Mouse (Mus musculus) intestine, embryonic 16.5 days (tissue): ENCODE data around the gene Enpp4. TPM values are rescaled to one million over a fixed set of nuclear protein-coding genes. Genes with fewer than 3 reads are reported as not detected.

Experiments used
- ATAC-seq: fragments of 200-750 bp; cut with Nextera tagmentation; 2 replicates; pipeline ENCODE4 v1.8.0; 2017; ENCODE audit warnings: moderate TSS enrichment, moderate library complexity
- H3K27ac ChIP-seq: fragments of 300-500 bp; sonication (generic); 2 replicates; pipeline ENCODE4 v1.5.1; 2014; ENCODE audit warnings: mild to moderate bottlenecking, low read length
- H3K27me3 ChIP-seq: fragments of 300-500 bp; sonication (generic); replicated peaks from 2 replicates; pipeline ENCODE4 v1.6.1; 2014; ENCODE audit warnings: low read length, control low read depth, mixed read lengths; ENCODE audit not compliant: control insufficient read depth, insufficient read depth
- H3K36me3 ChIP-seq: fragments of 300-500 bp; sonication (generic); 2 replicates; pipeline ENCODE4 v1.6.1; 2014; ENCODE audit warnings: low read length, control low read depth; ENCODE audit not compliant: control insufficient read depth, insufficient read depth
- H3K4me1 ChIP-seq: fragments of 300-500 bp; sonication (generic); 2 replicates; pipeline ENCODE4 v1.6.1; 2014; ENCODE audit warnings: low read length, control low read depth, mixed read lengths; ENCODE audit not compliant: control insufficient read depth, insufficient read depth
- H3K4me2 ChIP-seq: fragments of 300-500 bp; sonication (generic); 2 replicates; pipeline ENCODE4 v1.6.1; 2014; ENCODE audit warnings: low read depth, low read length, control low read depth
- H3K4me3 ChIP-seq: fragments of 300-500 bp; sonication (generic); 2 replicates; pipeline ENCODE4 v1.5.1; 2014; ENCODE audit warnings: mild to moderate bottlenecking, low read length
- H3K9ac ChIP-seq: fragments of 300-500 bp; sonication (generic); 2 replicates; pipeline ENCODE4 v1.6.1; 2014; ENCODE audit warnings: low read depth, low read length
- H3K9me3 ChIP-seq: fragments of 300-500 bp; sonication (generic); 2 replicates; pipeline ENCODE4 v1.6.1; 2016; ENCODE audit warnings: low read length, control low read depth; ENCODE audit not compliant: control insufficient read depth
- WGBS: fragments of 180-500 bp; shearing (Covaris S2); extraction: QIAGEN DNeasy Blood & Tissue Kit; methylation state at CpG from one replicate; pipeline ENCODE4 v1.1.7; 2014; 5-methylcytosine and 5-hydroxymethylcytosine counted together
- polyA plus RNA-seq: library from polyadenylated mRNA; unstranded; fragments of >200 nt; fragmentation: Nextera tagmentation; extraction: Ambion mirVana; gene quantifications from 2 replicates; pipeline ENCODE4 v1.2.1, GENCODE M21; 2015

Gene Enpp4
- polyA plus RNA-seq, 1 experiment from 2014 or later = 4.9 TPM

- no peak for ATAC-seq
- no peak overlapping the region for H3K4me2 ChIP-seq
- H3K4me3 ChIP-seq = no peak overlapping the region
- no peak overlapping the region for H3K27ac ChIP-seq
- H3K27me3 ChIP-seq = no peaks in the 10 kb centered on the region
- H3K4me1 ChIP-seq = no peaks in the 10 kb centered on the region
- no peak overlapping the region for H3K9ac ChIP-seq
- no peaks in the 10 kb centered on the region for H3K36me3 ChIP-seq
- H3K9me3 ChIP-seq = no peaks in the 10 kb centered on the region
- whole genome bisulfite sequencing = 74% methylated on average over 1 of the region's 1 CpGs
These were observed 48.5 kb downstream of the Enpp4 start for GRCm38 (mm10) chr17:44057123-44057522.

GRCm38 (mm10) chr17:44053427-44053826, 52.2 kb downstream of the Enpp4 start:
- no peaks in the 10 kb centered on the region for H3K27me3 ChIP-seq
- no peak overlapping the region for H3K4me3 ChIP-seq
- no peaks in the 10 kb centered on the region for H3K9me3 ChIP-seq
- ATAC-seq = no peak
- H3K36me3 ChIP-seq = no peaks in the 10 kb centered on the region
- no peak overlapping the region for H3K4me2 ChIP-seq
- H3K27ac ChIP-seq = no peak overlapping the region
- no peaks in the 10 kb centered on the region for H3K4me1 ChIP-seq
- 73% methylated on average over 4 of the region's 4 CpGs for WGBS
- no peak overlapping the region for H3K9ac ChIP-seq

Other genes starting within 250 kb of the Enpp4 start
- 52.4 and 60.0 TPM in 2 replicates for gene Enpp5, start 27.0 kb downstream of the Enpp4 start, polyA plus RNA-seq
- 25.9 and 31.2 TPM in 2 replicates for gene Clic5, start 82.8 kb upstream of the Enpp4 start, polyA plus RNA-seq